Mouse (Mus musculus) megakaryocyte, embryonic 14.5 days (primary cell): ENCODE data around the gene Rab26.

Experiments used
- FLI1 ChIP-seq: IDR thresholded peaks from 2 replicates; pipeline ENCODE4 v1.6.1; 2012; ENCODE audit warnings: low read length, inconsistent platforms, mixed read lengths
- GATA1 ChIP-seq: IDR thresholded peaks from 3 replicates; pipeline ENCODE4 v1.6.1; 2012; ENCODE audit warnings: mixed read lengths, low read length, inconsistent platforms, borderline replicate concordance

DNA sequence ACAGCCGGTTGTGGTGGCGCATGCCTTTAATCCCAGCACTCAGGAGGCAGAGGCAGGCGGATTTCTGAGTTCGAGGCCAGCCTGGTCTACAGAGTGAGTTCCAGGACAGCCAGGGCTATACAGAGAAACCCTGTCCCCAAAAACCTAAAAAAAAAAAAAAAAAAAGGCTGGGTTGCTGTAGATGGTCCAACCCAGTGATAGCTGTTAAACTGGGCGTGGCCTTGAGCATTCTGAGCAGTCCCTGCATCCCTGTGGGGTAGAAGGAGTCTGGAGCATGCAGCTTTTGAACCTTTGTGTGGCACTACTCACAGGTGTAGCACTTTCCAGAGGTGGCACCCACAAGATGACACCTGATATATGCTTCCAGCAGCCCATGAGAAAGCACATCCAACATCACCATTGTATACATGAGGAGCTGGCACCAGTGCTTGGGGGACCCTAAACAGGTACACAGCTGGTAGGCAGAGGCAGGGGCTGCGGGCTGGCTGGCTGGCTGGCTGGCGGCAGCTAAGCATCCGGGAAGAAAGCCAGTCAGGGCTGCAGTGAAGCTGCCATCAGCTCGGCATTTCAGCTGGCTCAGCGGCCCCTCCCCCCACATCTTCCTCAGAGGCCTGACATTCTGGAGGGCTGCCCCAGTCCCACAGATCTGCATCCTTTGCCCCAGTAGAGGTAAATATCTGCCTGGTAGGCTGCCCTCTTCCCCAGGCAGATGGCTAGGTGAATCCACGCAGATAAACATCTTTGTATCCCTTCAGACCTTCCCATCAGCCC is 48.7 kb downstream of the Rab26 start:
- TF ChIP-seq GATA1: no peak
- TF ChIP-seq FLI1: no peak
